Mouse (Mus musculus) CH12.LX (cell line): ENCODE results near the gene Gpr83. TPM values are rescaled to one million over a fixed set of nuclear protein-coding genes. Genes with fewer than 3 reads are reported as not detected.

ENCODE experiments used
- DNase-seq: peaks from one replicate; pipeline ENCODE4 v3.0.0-alpha.2; 2013; ENCODE audit errors: extremely low read depth
- H3K27ac ChIP-seq: 2 replicates; pipeline ENCODE4 v1.5.1; 2012; ENCODE audit warnings: low read depth, mild to moderate bottlenecking, control low read depth, moderate library complexity; ENCODE audit not compliant: insufficient read depth
- H3K27me3 ChIP-seq: replicated peaks from 2 replicates; pipeline ENCODE3; 2012; ENCODE audit warnings: inconsistent platforms
- H3K36me3 ChIP-seq, 2 experiments: replicated peaks in 1 of 2; 2 replicates each; pipeline versions ENCODE3 to v1.6.1; 2012; ENCODE audit warnings: inconsistent platforms in 1 of 2, low read length in 1 of 2, mild to moderate bottlenecking in 1 of 2, mixed read lengths in 1 of 2, moderate library complexity in 1 of 2; ENCODE audit not compliant: control insufficient read depth in 1 of 2, insufficient read depth in 1 of 2
- H3K4me1 ChIP-seq, 2 experiments: 2 replicates each; pipeline ENCODE4 v1.6.1; 2012; ENCODE audit warnings: inconsistent platforms in 1 of 2, moderate library complexity in 1 of 2; ENCODE audit not compliant: insufficient read depth in 2 of 2, control insufficient read depth in 1 of 2
- H3K4me2 ChIP-seq: 2 replicates; pipeline ENCODE4 v1.6.1; 2012; ENCODE audit warnings: low read depth, mild to moderate bottlenecking, control low read depth; ENCODE audit not compliant: poor library complexity, insufficient read depth, severe bottlenecking
- H3K4me3 ChIP-seq, 3 experiments: fragments of 150-350 bp in 1 of 3; sonication (generic) in 1 of 3; replicated peaks in 1 of 3; 2 replicates each; pipeline versions ENCODE3 to v1.5.1; 2011 to 2012; ENCODE audit warnings: low read depth in 2 of 3, low read length in 2 of 3, mild to moderate bottlenecking in 2 of 3, moderate library complexity in 2 of 3, control low read depth in 1 of 3, improper control_type of control experiment in 1 of 3, inconsistent platforms in 1 of 3, mixed read lengths in 1 of 3; ENCODE audit not compliant: poor library complexity in 1 of 3
- H3K79me2 ChIP-seq: replicated peaks from 2 replicates; pipeline ENCODE4 v1.6.1; 2012; ENCODE audit warnings: mild to moderate bottlenecking, moderate library complexity; ENCODE audit not compliant: control insufficient read depth, poor library complexity, insufficient read depth, severe bottlenecking; ENCODE audit errors: extremely low read depth
- H3K9ac ChIP-seq: 2 replicates; pipeline ENCODE4 v1.6.1; 2012; ENCODE audit warnings: low read depth, mild to moderate bottlenecking, control low read depth, moderate library complexity; ENCODE audit not compliant: insufficient read depth
- H3K9me3 ChIP-seq: replicated peaks from 2 replicates; pipeline ENCODE3; 2012; ENCODE audit warnings: low read length, inconsistent platforms, mixed read lengths
- MXI1 ChIP-seq: IDR thresholded peaks from 2 replicates; pipeline ENCODE4 v1.6.1; 2011; ENCODE audit warnings: mild to moderate bottlenecking, low read depth, low read length, improper control_type of control experiment
- dilution Hi-C: fragments of 300-500 bp; cut with MboI; formaldehyde crosslinking; loops from 2 replicates; pipeline ENCODE4 v1.14.3; 2020; ENCODE audit warnings: low sequenced_read_pairs; ENCODE audit not compliant: extremely low pct_unique_long_range_greater_than_20kb, extremely low pct_ligation_motif_present
- in situ Hi-C: fragments of 300-500 bp; cut with MboI; formaldehyde crosslinking; loops from 3 replicates; pipeline ENCODE4 v1.14.3; 2019; ENCODE audit warnings: low sequenced_read_pairs, low pct_ligation_motif_present, low pct_unique_long_range_greater_than_20kb, mixed read lengths
- polyA plus RNA-seq: library from polyadenylated mRNA; unstranded; fragments of >175 nt; gene quantifications from 2 replicates; pipeline ENCODE4 v1.2.1, GENCODE M21; 2012; ENCODE audit warnings: low read depth; ENCODE audit not compliant: insufficient read length
- total RNA-seq, 2 experiments: library from RNA; depleted of rRNA; stranded (reverse); fragments of 300-350 nt in 1 of 2; fragments of >200 nt in 1 of 2; gene quantifications; 2 replicates each; pipeline ENCODE4 v1.2.3; 2012 to 2014

Gpr83 gene
- total and polyA plus RNA-seq, 3 experiments = not detected

DNA sequence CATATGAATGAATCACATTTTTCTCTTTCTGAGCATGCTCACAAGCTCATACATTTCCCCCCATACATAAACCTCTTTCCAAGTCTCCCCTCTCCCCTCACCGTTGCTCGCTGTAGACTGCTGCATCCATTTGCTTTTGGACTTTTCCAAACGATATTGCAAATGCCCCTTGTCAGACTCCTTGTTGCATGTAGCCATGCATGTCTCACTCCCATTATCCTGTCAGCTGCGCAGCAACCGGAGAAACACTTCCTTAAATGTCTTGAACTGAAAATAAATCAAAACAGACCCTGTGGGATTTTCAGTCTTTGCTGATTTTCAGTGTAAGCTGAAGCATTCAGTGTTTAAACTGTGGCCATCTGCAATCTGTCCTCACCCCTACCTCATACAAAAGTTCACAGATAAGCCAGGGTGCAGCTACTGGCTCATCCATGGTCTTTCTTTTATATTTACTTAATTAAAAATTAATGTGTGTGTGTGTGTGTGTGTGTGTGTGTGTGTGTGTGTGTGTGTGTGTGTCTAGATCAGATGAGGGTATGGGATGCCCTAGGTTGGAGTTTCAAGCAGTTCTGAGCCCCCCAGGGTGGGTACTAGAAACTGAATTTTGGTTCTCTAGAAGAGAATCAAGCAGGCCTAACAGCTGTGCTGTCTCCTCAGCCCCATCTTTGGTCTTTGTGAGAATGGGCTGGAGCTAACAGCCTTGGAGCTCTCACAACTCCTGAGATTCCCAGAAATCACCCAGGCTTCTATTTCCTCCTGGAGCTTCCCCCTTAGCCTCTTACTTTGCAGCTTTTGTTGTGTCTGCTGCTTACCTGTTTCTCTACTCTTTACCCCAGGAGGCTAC, 59.0 kb downstream of the Gpr83 start:
- Histone ChIP-seq H3K79me2 (no peaks in the 10 kb centered on the region), H3K4me2 (no peak overlapping the region), H3K27me3 (no peaks in the 10 kb centered on the region), H3K9ac (no peak overlapping the region), H3K9me3 (peaks cover 2% of the 10 kb centered on the region), H3K4me1 (peaks cover 9 to 11% of the 10 kb centered on the region in 2 experiments; a peak in 3 of 4 replicates), H3K4me3 (no peak overlapping the region), H3K27ac (no peak overlapping the region), H3K36me3 (no peaks in the 10 kb centered on the region)
- DNase-seq = no peak
- dilution Hi-C loops = no loop called here
- in situ Hi-C loops = no loop called here
- TF ChIP-seq MXI1 = no peak

Other genes starting within 250 kb of the Gpr83 start
- 0.80 and 0.93 TPM in 2 replicates for gene Amotl1, start 215.2 kb upstream of the Gpr83 start, total RNA-seq (2012; rRNA removed)
- 1.2 and 1.5 TPM in 2 replicates for gene Amotl1, start 215.2 kb upstream of the Gpr83 start, total RNA-seq (2014; rRNA removed)
- 2.7 and 3.3 TPM in 2 replicates for gene Amotl1, start 215.2 kb upstream of the Gpr83 start, polyA plus RNA-seq
- 0.04 TPM in 1 of 2 replicates, not detected in the other for gene Piwil4, start 119.5 kb upstream of the Gpr83 start, total RNA-seq (2012; rRNA removed)
- not detected in 2 replicates for gene Piwil4, start 119.5 kb upstream of the Gpr83 start, total RNA-seq (2014; rRNA removed)
- gene Piwil4, start 119.5 kb upstream of the Gpr83 start, polyA plus RNA-seq = 0.11 TPM in 1 of 2 replicates, not detected in the other
- not detected in 2 replicates for gene Fut4, start 107.8 kb upstream of the Gpr83 start, total RNA-seq (2012; rRNA removed)
- not detected in 2 replicates for gene Fut4, start 107.8 kb upstream of the Gpr83 start, total RNA-seq (2014; rRNA removed)
- not detected in 2 replicates for gene Fut4, start 107.8 kb upstream of the Gpr83 start, polyA plus RNA-seq
- gene 1700012B09Rik, start 89.2 kb upstream of the Gpr83 start, total RNA-seq (2012; rRNA removed) = not detected in 2 replicates
- not detected in 2 replicates for gene 1700012B09Rik, start 89.2 kb upstream of the Gpr83 start, total RNA-seq (2014; rRNA removed)
- gene 1700012B09Rik, start 89.2 kb upstream of the Gpr83 start, polyA plus RNA-seq = not detected in 2 replicates
- 27.7 and 34.8 TPM in 2 replicates for gene Mre11a, start 75.6 kb upstream of the Gpr83 start, total RNA-seq (2012; rRNA removed)
- gene Mre11a, start 75.6 kb upstream of the Gpr83 start, total RNA-seq (2014; rRNA removed) = 45.7 and 51.6 TPM in 2 replicates
- gene Mre11a, start 75.6 kb upstream of the Gpr83 start, polyA plus RNA-seq = 47.3 and 49.3 TPM in 2 replicates
- gene Ankrd49, start 75.4 kb upstream of the Gpr83 start, total RNA-seq (2012; rRNA removed) = 33.8 and 34.5 TPM in 2 replicates
- 62.5 and 72.2 TPM in 2 replicates for gene Ankrd49, start 75.4 kb upstream of the Gpr83 start, total RNA-seq (2014; rRNA removed)
- 48.2 and 49.6 TPM in 2 replicates for gene Ankrd49, start 75.4 kb upstream of the Gpr83 start, polyA plus RNA-seq
- gene Izumo1r, start 43.7 kb downstream of the Gpr83 start, total RNA-seq (2012; rRNA removed) = not detected in 2 replicates
- gene Izumo1r, start 43.7 kb downstream of the Gpr83 start, total RNA-seq (2014; rRNA removed) = not detected in 2 replicates
- gene Izumo1r, start 43.7 kb downstream of the Gpr83 start, polyA plus RNA-seq = not detected in 2 replicates
- gene Panx1, start 185.3 kb downstream of the Gpr83 start, total RNA-seq (2012; rRNA removed) = 15.6 and 19.7 TPM in 2 replicates
- gene Panx1, start 185.3 kb downstream of the Gpr83 start, total RNA-seq (2014; rRNA removed) = 20.0 and 27.9 TPM in 2 replicates
- gene Panx1, start 185.3 kb downstream of the Gpr83 start, polyA plus RNA-seq = 40.0 and 54.0 TPM in 2 replicates